ENCODE assay signal across 9 mouse cellular contexts in genomic region chr9:66465087-66465486, GRCm38 (mm10). TPM values are rescaled to one million over a fixed set of nuclear protein-coding genes. Genes with fewer than 3 reads are reported as not detected.
A peak's percentile ranks its signal among the peaks of the same experiment; 100 is the strongest.
DNase-seq lines count a peak whose midpoint lies in the region; ATAC-seq and TF ChIP-seq lines count a peak whose summit lies in the region.
"Had no signal": no experiment of that assay in that cellular context is flagged by ENCODE, and none has a peak within 500 bp of the region (broad histone marks: within the 10 kb centered on the region; RNA-seq: fewer than 3 reads in every experiment).

No protein-coding gene starts in this region.

- no peak for DNase-seq in gastrocnemius, adult 2 months
- DNase-seq in gastrocnemius, postnatal 25 days: no peak
- DNase-seq in midbrain, embryonic 11.5 days (ENCODE audit: low spot score, missing footprints): peak; percentile 88
- DNase-seq in adipocyte (ENCODE audit: low spot score): peak; percentile 58
- DNase-seq in fibroblast of lung, adult 2 months (ENCODE audit: low read depth): peak; percentile 6
- peak; percentile 13 for DNase-seq in telencephalon, adult 2 months (ENCODE audit: low read depth, low spot score)
- no peak for DNase-seq in Muller cell, postnatal 12 days (ENCODE audit: inconsistent ontology term)

- no peak overlapping the region for H3K27ac ChIP-seq in gastrocnemius, adult 2 months
- H3K27ac ChIP-seq in midbrain, embryonic 11.5 days (ENCODE audit: low read depth, low read length): no peak overlapping the region
- no peak overlapping the region for H3K27ac ChIP-seq in midbrain, embryonic 13.5 days
- H3K27ac ChIP-seq: limb, embryonic 12.5 days had no signal

- no peaks in the 10 kb centered on the region for H3K9me3 ChIP-seq in midbrain, embryonic 11.5 days (ENCODE audit: control insufficient read depth, low read length)
- no peaks in the 10 kb centered on the region for H3K9me3 ChIP-seq in midbrain, embryonic 13.5 days
- H3K9me3 ChIP-seq: limb, embryonic 12.5 days had no signal

- intact Hi-C loops in gastrocnemius, adult 2 months (cut with DNase I): loop anchor here (5.0 kb wide), 1 partner anchor 362 kb away; no protein-coding TSS in a partner anchor

- no peak for ATAC-seq in midbrain, embryonic 11.5 days (ENCODE audit: low FRiP score)
- ATAC-seq in midbrain, embryonic 13.5 days: no peak

- WGBS in midbrain, embryonic 11.5 days: 61% methylated on average over 4 of the region's 4 CpGs
- 53% methylated on average over 4 of the region's 4 CpGs for WGBS in midbrain, embryonic 13.5 days

- H3K36me3 ChIP-seq in midbrain, embryonic 11.5 days (ENCODE audit: control insufficient read depth, insufficient read depth, low read length): peaks cover 8% of the 10 kb centered on the region; the same call in 1 of the 2 replicates
- H3K36me3 ChIP-seq in midbrain, embryonic 13.5 days: peaks cover 53% of the 10 kb centered on the region

- no peaks in the 10 kb centered on the region for H3K4me1 ChIP-seq in midbrain, embryonic 11.5 days (ENCODE audit: control insufficient read depth, insufficient read depth, low read length)
- H3K4me1 ChIP-seq in midbrain, embryonic 13.5 days (replicated peaks): no peaks in the 10 kb centered on the region
- H3K4me1 ChIP-seq: limb, embryonic 12.5 days had no signal

- H3K27me3 ChIP-seq in midbrain, embryonic 11.5 days (ENCODE audit: control insufficient read depth, insufficient read depth, low read length): no peaks in the 10 kb centered on the region
- no peaks in the 10 kb centered on the region for H3K27me3 ChIP-seq in midbrain, embryonic 13.5 days
- H3K27me3 ChIP-seq: limb, embryonic 12.5 days had no signal

- TF ChIP-seq CTCF in gastrocnemius, adult 2 months (IDR thresholded peaks at IDR 0.05): peak; percentile 79

- H3K9ac ChIP-seq in midbrain, embryonic 11.5 days (ENCODE audit: low read length): no peak overlapping the region
- H3K9ac ChIP-seq in midbrain, embryonic 13.5 days (replicated peaks): no peak overlapping the region
- H3K9ac ChIP-seq: limb, embryonic 12.5 days had no signal

- no peak overlapping the region for H3K4me2 ChIP-seq in midbrain, embryonic 11.5 days
- H3K4me2 ChIP-seq in midbrain, embryonic 13.5 days (replicated peaks): no peak overlapping the region
- H3K4me2 ChIP-seq: limb, embryonic 12.5 days had no signal

- no peak overlapping the region for H3K4me3 ChIP-seq in gastrocnemius, adult 2 months
- no peak overlapping the region for H3K4me3 ChIP-seq in midbrain, embryonic 11.5 days (ENCODE audit: low read depth, low read length)
- H3K4me3 ChIP-seq in midbrain, embryonic 13.5 days (replicated peaks): no peak overlapping the region
- H3K4me3 ChIP-seq: limb, embryonic 12.5 days had no signal

RNA-seq across cellular contexts. Expression of gene Fbxl22, which starts 49.3 kb away (rescaled TPM):
- 1 to 10 TPM; 1.7 to 3.1 TPM for total RNA-seq in gastrocnemius, adult 2 months (2021)
- 1 to 10 TPM; 3.5 to 7.0 TPM for total RNA-seq in gastrocnemius, postnatal 25 days (2021)
- 1.8 and 2.1 TPM in 2 replicates for polyA plus RNA-seq in midbrain, embryonic 11.5 days (2014; fragmentation: Nextera tagmentation; extraction: Ambion mirVana)
- 1.7 and 2.2 TPM in 2 replicates for polyA plus RNA-seq in midbrain, embryonic 13.5 days (2015; fragmentation: Nextera tagmentation; extraction: Ambion mirVana)

Comparison
In these comparisons a context has a peak if more than half of its experiments do, and no peak if none do; other contexts are left out.
1. DNase-seq: peak in midbrain, embryonic 11.5 days (single experiment), adipocyte (single experiment), fibroblast of lung, adult 2 months (single experiment) and telencephalon, adult 2 months (single experiment); none in gastrocnemius, adult 2 months (single experiment), gastrocnemius, postnatal 25 days (single experiment) and Muller cell, postnatal 12 days (single experiment).